ENCODE assay signal across 7 mouse cellular contexts in the genomic region with DNA sequence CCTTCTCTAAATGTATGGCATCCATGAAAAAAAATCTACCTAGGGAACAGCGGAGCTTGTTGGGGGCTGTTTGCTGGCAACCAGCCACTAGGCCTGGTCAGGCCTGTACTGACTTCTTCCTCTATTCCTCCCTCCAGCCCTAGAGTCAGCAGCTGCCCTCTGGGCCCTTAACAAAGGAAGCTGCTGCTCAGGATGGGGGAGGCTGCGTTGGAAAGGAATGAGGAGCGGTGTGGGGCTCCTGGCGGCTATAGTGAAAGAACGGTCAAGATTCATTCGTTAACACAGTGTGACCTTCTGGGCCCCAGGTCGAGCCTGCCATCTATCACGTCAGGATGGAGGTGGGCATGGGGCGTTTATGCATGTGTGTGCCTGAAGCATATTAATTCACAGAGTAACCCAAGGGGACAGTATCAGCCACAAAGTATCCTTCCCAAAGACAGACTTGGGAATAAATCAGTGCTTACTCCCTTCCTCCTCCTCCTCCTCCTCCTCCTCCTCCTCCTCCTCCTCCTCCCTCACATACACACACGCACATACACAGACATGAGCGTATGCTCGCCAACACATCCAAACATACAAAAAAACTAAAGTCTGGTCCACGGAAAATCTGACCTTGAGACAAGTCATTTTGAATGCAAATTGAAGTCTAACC.
DNase-seq lines count a peak whose midpoint lies in the region; ATAC-seq and TF ChIP-seq lines count a peak whose summit lies in the region.

No protein-coding gene starts in this region.

- H3K36me3 ChIP-seq in stomach, embryonic 14.5 days (ENCODE audit: control insufficient read depth, insufficient read depth, low read length), result no peaks in the 10 kb centered on the region
- H3K36me3 ChIP-seq in stomach, postnatal 0 days (ENCODE audit: control insufficient read depth, insufficient read depth, low read length), result no peaks in the 10 kb centered on the region
- no peaks in the 10 kb centered on the region for H3K36me3 ChIP-seq in forebrain, embryonic 14.5 days (ENCODE audit: control insufficient read depth, insufficient read depth, low read length)
- H3K36me3 ChIP-seq in midbrain, embryonic 10.5 days, result no peaks in the 10 kb centered on the region

- no peak overlapping the region for H3K4me3 ChIP-seq in stomach, embryonic 14.5 days (ENCODE audit: low read depth, low read length)
- H3K4me3 ChIP-seq in stomach, postnatal 0 days (ENCODE audit: low read depth, low read length), result no peak overlapping the region
- no peak overlapping the region for H3K4me3 ChIP-seq in forebrain, embryonic 14.5 days (ENCODE audit: low read depth, low read length)
- peak overlapping the region; percentile 42 for H3K4me3 ChIP-seq in midbrain, embryonic 10.5 days
- H3K4me3 ChIP-seq in gastrocnemius, adult 2 months, result no peak overlapping the region
- H3K4me3 ChIP-seq in lung, adult 2 months (replicated peaks; ENCODE audit: extremely low read depth, low read depth, low read length), result no peak overlapping the region

- no peak for TF ChIP-seq CTCF in stomach, postnatal 0 days (IDR thresholded peaks at IDR 0.05; ENCODE audit: low read depth)
- TF ChIP-seq CTCF in gastrocnemius, adult 2 months (IDR thresholded peaks at IDR 0.05), result no peak
- no peak for TF ChIP-seq CTCF in lung, adult 2 months (IDR thresholded peaks at IDR 0.05; ENCODE audit: insufficient read depth, low read length)

- no peak overlapping the region for H3K4me2 ChIP-seq in stomach, embryonic 14.5 days (replicated peaks; ENCODE audit: low read depth, low read length)
- H3K4me2 ChIP-seq in stomach, postnatal 0 days (replicated peaks; ENCODE audit: low read depth), result no peak overlapping the region
- peak overlapping the region; percentile 39 for H3K4me2 ChIP-seq in forebrain, embryonic 14.5 days (ENCODE audit: low read length)

- H3K27ac ChIP-seq in stomach, embryonic 14.5 days (ENCODE audit: low read length), result peak overlapping the region; percentile 78
- H3K27ac ChIP-seq in stomach, postnatal 0 days (replicated peaks), result no peak overlapping the region
- H3K27ac ChIP-seq in forebrain, embryonic 14.5 days (ENCODE audit: low read depth, low read length), result peak overlapping the region; percentile 92
- peak overlapping the region; percentile 95 for H3K27ac ChIP-seq in midbrain, embryonic 10.5 days (replicated peaks)
- H3K27ac ChIP-seq in gastrocnemius, adult 2 months, result no peak overlapping the region

- H3K4me1 ChIP-seq in stomach, embryonic 14.5 days (ENCODE audit: control insufficient read depth, insufficient read depth, low read length), result peaks cover 28% of the 10 kb centered on the region
- no peaks in the 10 kb centered on the region; the same call in 1 of the 2 replicates for H3K4me1 ChIP-seq in stomach, postnatal 0 days (replicated peaks; ENCODE audit: control insufficient read depth, insufficient read depth)
- peaks cover 26% of the 10 kb centered on the region for H3K4me1 ChIP-seq in forebrain, embryonic 14.5 days (ENCODE audit: control insufficient read depth, insufficient read depth, low read length)
- H3K4me1 ChIP-seq in midbrain, embryonic 10.5 days, result peaks cover 69% of the 10 kb centered on the region
- H3K4me1 ChIP-seq in lung, adult 2 months (ENCODE audit: control insufficient read depth, insufficient read depth, low read length), result no peaks in the 10 kb centered on the region; the same call in 1 of the 2 replicates

- H3K9ac ChIP-seq in stomach, embryonic 14.5 days (replicated peaks; ENCODE audit: low read depth, low read length), result no peak overlapping the region
- no peak overlapping the region for H3K9ac ChIP-seq in stomach, postnatal 0 days (ENCODE audit: low read length)
- peak overlapping the region; percentile 49 for H3K9ac ChIP-seq in forebrain, embryonic 14.5 days (ENCODE audit: low read length)

- TF ChIP-seq POLR2A in lung, adult 2 months (IDR thresholded peaks at IDR 0.05; ENCODE audit: borderline replicate concordance, extremely low read depth, low read depth, low read length), result no peak

- DNase-seq in stomach, postnatal 0 days (ENCODE audit: low spot score), result no peak
- DNase-seq in forebrain, embryonic 14.5 days (ENCODE audit: low spot score), result peak; percentile 39
- peak; percentile 72 for DNase-seq in midbrain, embryonic 10.5 days (ENCODE audit: low spot score)
- DNase-seq in layer of hippocampus, adult 9-10 months (ENCODE audit: low spot score), result no peak
- DNase-seq in gastrocnemius, adult 2 months, result no peak
- no peak for DNase-seq in lung, adult 2 months

- intact Hi-C loops in gastrocnemius, adult 2 months (cut with DNase I), result no loop called here

- no peak for TF ChIP-seq EP300 in stomach, postnatal 0 days (optimal IDR thresholded peaks at IDR 0.05)

- WGBS in stomach, embryonic 14.5 days, result 22% methylated on average over 13 of the region's 13 CpGs
- 45% methylated on average over 10 of the region's 13 CpGs for WGBS in stomach, postnatal 0 days
- 23% methylated on average over 12 of the region's 13 CpGs for WGBS in forebrain, embryonic 14.5 days
- WGBS in midbrain, embryonic 10.5 days, result 19% methylated on average over 12 of the region's 13 CpGs
- 54% methylated on average over 12 of the region's 13 CpGs for WGBS in lung, adult 2 months

- no peaks in the 10 kb centered on the region for H3K27me3 ChIP-seq in stomach, embryonic 14.5 days (ENCODE audit: control insufficient read depth, insufficient read depth, low read length)
- H3K27me3 ChIP-seq in stomach, postnatal 0 days (ENCODE audit: control insufficient read depth, insufficient read depth, low read length), result no peaks in the 10 kb centered on the region
- no peaks in the 10 kb centered on the region for H3K27me3 ChIP-seq in forebrain, embryonic 14.5 days (replicated peaks; ENCODE audit: control insufficient read depth, insufficient read depth, low read length)
- no peaks in the 10 kb centered on the region for H3K27me3 ChIP-seq in midbrain, embryonic 10.5 days (ENCODE audit: low read depth, poor library complexity, severe bottlenecking)

- H3K9me3 ChIP-seq in stomach, embryonic 14.5 days (ENCODE audit: control insufficient read depth, low read depth, low read length), result no peaks in the 10 kb centered on the region
- H3K9me3 ChIP-seq in stomach, postnatal 0 days (ENCODE audit: control insufficient read depth, low read length), result no peaks in the 10 kb centered on the region
- no peaks in the 10 kb centered on the region for H3K9me3 ChIP-seq in forebrain, embryonic 14.5 days (replicated peaks; ENCODE audit: control insufficient read depth, low read length)
- H3K9me3 ChIP-seq in midbrain, embryonic 10.5 days (replicated peaks), result no peaks in the 10 kb centered on the region

- ATAC-seq in stomach, embryonic 14.5 days (ENCODE audit: insufficient number of reproducible peaks, insufficient read depth, low FRiP score, low read depth), result peak; percentile 38; the same call in 1 of the 2 replicates
- no peak for ATAC-seq in stomach, postnatal 0 days (ENCODE audit: low FRiP score, low TSS enrichment)
- peak; percentile 49 for ATAC-seq in forebrain, embryonic 14.5 days

Comparison
In these comparisons a context has a peak if more than half of its experiments do, and no peak if none do; other contexts are left out.
1. H3K27ac ChIP-seq: peak in stomach, embryonic 14.5 days (single experiment), forebrain, embryonic 14.5 days (single experiment) and midbrain, embryonic 10.5 days (single experiment); none in stomach, postnatal 0 days (single experiment) and gastrocnemius, adult 2 months (single experiment).
2. DNase-seq: peak in forebrain, embryonic 14.5 days (single experiment) and midbrain, embryonic 10.5 days (single experiment); none in stomach, postnatal 0 days (single experiment), layer of hippocampus, adult 9-10 months (single experiment), gastrocnemius, adult 2 months (single experiment) and lung, adult 2 months (single experiment).